Mouse (Mus musculus) CH12.LX (cell line): Measurements from ENCODE around the gene Coro7. TPM values are rescaled to one million over a fixed set of nuclear protein-coding genes. Genes with fewer than 3 reads are reported as not detected.

ENCODE experiments used
- DNase-seq: peaks from one replicate; pipeline ENCODE4 v3.0.0-alpha.2; 2013; ENCODE audit errors: extremely low read depth
- H3K27ac ChIP-seq: 2 replicates; pipeline ENCODE4 v1.5.1; 2012; ENCODE audit warnings: low read depth, mild to moderate bottlenecking, control low read depth, moderate library complexity; ENCODE audit not compliant: insufficient read depth
- H3K27me3 ChIP-seq: replicated peaks from 2 replicates; pipeline ENCODE3; 2012; ENCODE audit warnings: inconsistent platforms
- H3K36me3 ChIP-seq, 2 experiments: replicated peaks in 1 of 2; 2 replicates each; pipeline versions ENCODE3 to v1.6.1; 2012; ENCODE audit warnings: inconsistent platforms in 1 of 2, low read length in 1 of 2, mild to moderate bottlenecking in 1 of 2, mixed read lengths in 1 of 2, moderate library complexity in 1 of 2; ENCODE audit not compliant: control insufficient read depth in 1 of 2, insufficient read depth in 1 of 2
- H3K4me1 ChIP-seq, 2 experiments: 2 replicates each; pipeline ENCODE4 v1.6.1; 2012; ENCODE audit warnings: inconsistent platforms in 1 of 2, moderate library complexity in 1 of 2; ENCODE audit not compliant: insufficient read depth in 2 of 2, control insufficient read depth in 1 of 2
- H3K4me2 ChIP-seq: 2 replicates; pipeline ENCODE4 v1.6.1; 2012; ENCODE audit warnings: low read depth, mild to moderate bottlenecking, control low read depth; ENCODE audit not compliant: poor library complexity, insufficient read depth, severe bottlenecking
- H3K4me3 ChIP-seq, 3 experiments: fragments of 150-350 bp in 1 of 3; sonication (generic) in 1 of 3; replicated peaks in 1 of 3; 2 replicates each; pipeline versions ENCODE3 to v1.5.1; 2011 to 2012; ENCODE audit warnings: low read depth in 2 of 3, low read length in 2 of 3, mild to moderate bottlenecking in 2 of 3, moderate library complexity in 2 of 3, control low read depth in 1 of 3, improper control_type of control experiment in 1 of 3, inconsistent platforms in 1 of 3, mixed read lengths in 1 of 3; ENCODE audit not compliant: poor library complexity in 1 of 3
- H3K79me2 ChIP-seq: replicated peaks from 2 replicates; pipeline ENCODE4 v1.6.1; 2012; ENCODE audit warnings: mild to moderate bottlenecking, moderate library complexity; ENCODE audit not compliant: control insufficient read depth, poor library complexity, insufficient read depth, severe bottlenecking; ENCODE audit errors: extremely low read depth
- H3K9ac ChIP-seq: 2 replicates; pipeline ENCODE4 v1.6.1; 2012; ENCODE audit warnings: low read depth, mild to moderate bottlenecking, control low read depth, moderate library complexity; ENCODE audit not compliant: insufficient read depth
- H3K9me3 ChIP-seq: replicated peaks from 2 replicates; pipeline ENCODE3; 2012; ENCODE audit warnings: low read length, inconsistent platforms, mixed read lengths
- CHD1 ChIP-seq: IDR thresholded peaks from 2 replicates; pipeline ENCODE4 v1.6.1; 2012; ENCODE audit warnings: low read depth, low read length, improper control_type of control experiment, inconsistent platforms
- CHD2 ChIP-seq: IDR thresholded peaks from 2 replicates; pipeline ENCODE4 v1.6.1; 2011; ENCODE audit warnings: low read length, improper control_type of control experiment
- ELF1 ChIP-seq: IDR thresholded peaks from 2 replicates; pipeline ENCODE4 v1.6.1; 2014; ENCODE audit warnings: low read depth, mild to moderate bottlenecking, inconsistent platforms, low read length, improper control_type of control experiment
- EP300 ChIP-seq: IDR thresholded peaks from 2 replicates; pipeline ENCODE4 v1.6.1; 2011; ENCODE audit warnings: low read length, improper control_type of control experiment
- GABPA ChIP-seq: IDR thresholded peaks from 2 replicates; pipeline ENCODE4 v1.6.1; 2012; ENCODE audit warnings: low read depth, low read length, improper control_type of control experiment, inconsistent platforms; ENCODE audit not compliant: insufficient replicate concordance
- JUN ChIP-seq: IDR thresholded peaks from 2 replicates; pipeline ENCODE4 v1.6.1; 2011; ENCODE audit warnings: low read depth, mild to moderate bottlenecking, low read length, improper control_type of control experiment, moderate library complexity; ENCODE audit not compliant: insufficient read depth
- JUND ChIP-seq: conservative IDR thresholded peaks from 2 replicates; pipeline ENCODE4 v1.6.1; 2011; ENCODE audit warnings: low read depth, low read length, improper control_type of control experiment
- KAT2A ChIP-seq: IDR thresholded peaks from 2 replicates; pipeline ENCODE4 v1.6.1; 2012; ENCODE audit warnings: low read length, improper control_type of control experiment, inconsistent platforms; ENCODE audit not compliant: insufficient replicate concordance
- MAFK ChIP-seq: IDR thresholded peaks from 2 replicates; pipeline ENCODE4 v1.6.1; 2011; ENCODE audit warnings: low read length, improper control_type of control experiment; ENCODE audit not compliant: insufficient replicate concordance
- MAZ ChIP-seq: IDR thresholded peaks from 2 replicates; pipeline ENCODE4 v1.6.1; 2012; ENCODE audit warnings: low read depth, mild to moderate bottlenecking, inconsistent platforms, low read length, improper control_type of control experiment, moderate library complexity
- MXI1 ChIP-seq: IDR thresholded peaks from 2 replicates; pipeline ENCODE4 v1.6.1; 2011; ENCODE audit warnings: mild to moderate bottlenecking, low read depth, low read length, improper control_type of control experiment
- MYC ChIP-seq: IDR thresholded peaks from 2 replicates; pipeline ENCODE4 v1.6.1; 2011; ENCODE audit warnings: low read depth, mild to moderate bottlenecking, improper control_type of control experiment, low read length
- NELFE ChIP-seq: IDR thresholded peaks from 2 replicates; pipeline ENCODE4 v1.6.1; 2011; ENCODE audit warnings: low read depth, low read length, improper control_type of control experiment
- NRF1 ChIP-seq: IDR thresholded peaks from 2 replicates; pipeline ENCODE4 v1.6.1; 2014; ENCODE audit warnings: low read depth, mild to moderate bottlenecking, inconsistent platforms, low read length, improper control_type of control experiment, moderate library complexity
- PAX5 ChIP-seq: IDR thresholded peaks from 2 replicates; pipeline ENCODE4 v1.6.1; 2012; ENCODE audit warnings: low read length, inconsistent platforms, mixed read lengths
- POLR2A ChIP-seq: IDR thresholded peaks from 2 replicates; pipeline ENCODE4 v1.6.1; 2011; ENCODE audit warnings: low read depth, mild to moderate bottlenecking, improper control_type of control experiment, low read length
- RAD21 ChIP-seq: IDR thresholded peaks from 2 replicates; pipeline ENCODE4 v1.6.1; 2011; ENCODE audit warnings: low read depth, mild to moderate bottlenecking, low read length, improper control_type of control experiment, moderate library complexity
- SMC3 ChIP-seq: IDR thresholded peaks from 2 replicates; pipeline ENCODE4 v1.6.1; 2011; ENCODE audit warnings: low read depth, low read length, improper control_type of control experiment
- UBTF ChIP-seq: IDR thresholded peaks from 2 replicates; pipeline ENCODE4 v1.6.1; 2012; ENCODE audit warnings: low read depth, mild to moderate bottlenecking, inconsistent platforms, low read length, improper control_type of control experiment, moderate library complexity
- USF1 ChIP-seq: IDR thresholded peaks from 2 replicates; pipeline ENCODE4 v1.6.1; 2014; ENCODE audit warnings: low read depth, mild to moderate bottlenecking, inconsistent platforms, low read length, improper control_type of control experiment
- USF2 ChIP-seq: conservative IDR thresholded peaks from 2 replicates; pipeline ENCODE4 v1.6.1; 2011; ENCODE audit warnings: low read depth, low read length, improper control_type of control experiment
- ZMIZ1 ChIP-seq: IDR thresholded peaks from 2 replicates; pipeline ENCODE4 v1.6.1; 2012; ENCODE audit warnings: low read depth, mild to moderate bottlenecking, inconsistent platforms, low read length, improper control_type of control experiment
- dilution Hi-C: fragments of 300-500 bp; cut with MboI; formaldehyde crosslinking; loops from 2 replicates; pipeline ENCODE4 v1.14.3; 2020; ENCODE audit warnings: low sequenced_read_pairs; ENCODE audit not compliant: extremely low pct_unique_long_range_greater_than_20kb, extremely low pct_ligation_motif_present
- in situ Hi-C: fragments of 300-500 bp; cut with MboI; formaldehyde crosslinking; loops from 3 replicates; pipeline ENCODE4 v1.14.3; 2019; ENCODE audit warnings: low sequenced_read_pairs, low pct_ligation_motif_present, low pct_unique_long_range_greater_than_20kb, mixed read lengths
- polyA plus RNA-seq: library from polyadenylated mRNA; unstranded; fragments of >175 nt; gene quantifications from 2 replicates; pipeline ENCODE4 v1.2.1, GENCODE M21; 2012; ENCODE audit warnings: low read depth; ENCODE audit not compliant: insufficient read length
- total RNA-seq, 2 experiments: library from RNA; depleted of rRNA; stranded (reverse); fragments of 300-350 nt in 1 of 2; fragments of >200 nt in 1 of 2; gene quantifications; 2 replicates each; pipeline ENCODE4 v1.2.3; 2012 to 2014

Gene Coro7
- total and polyA plus RNA-seq, 3 experiments: 5.7 to 40.2 (median 20.0) TPM

- Histone ChIP-seq H3K9me3 (no peaks in the 10 kb centered on the region), H3K36me3 (peaks cover 60 to 92% of the 10 kb centered on the region in 2 experiments), H3K27ac (no peak overlapping the region), H3K27me3 (no peaks in the 10 kb centered on the region), H3K4me2 (no peak overlapping the region), H3K4me3 (no peak overlapping the region), H3K9ac (no peak overlapping the region), H3K4me1 (peaks cover 0 to 16% of the 10 kb centered on the region in 2 experiments; a peak in 2 of 4 replicates), H3K79me2 (no peaks in the 10 kb centered on the region)
- in situ Hi-C loops: loop anchor here (5.0 to 25.0 kb wide), 2 partner anchors 38 to 503 kb away; partner anchors contain the start of genes Ppl and Sec14l5
- TF ChIP-seq EP300 (no peak), JUN (no peak), MAFK (no peak), USF1 (no peak), USF2 (no peak), MXI1 (no peak), MYC (no peak), NRF1 (no peak), CHD2 (no peak)
- dilution Hi-C loops: no loop called here
- no peak for DNase-seq
Measured at GRCm38 (mm10) chr16:4634681-4635080, 44.9 kb downstream of the Coro7 start.

- H3K9me3 ChIP-seq: no peaks in the 10 kb centered on the region
- H3K27me3 ChIP-seq: no peaks in the 10 kb centered on the region
- no peaks in the 10 kb centered on the region for H3K79me2 ChIP-seq
- H3K4me1 ChIP-seq: peaks cover 0 to 7% of the 10 kb centered on the region in 2 experiments; a peak in 2 of 4 replicates
- peaks cover 68 to 97% of the 10 kb centered on the region in 2 experiments for H3K36me3 ChIP-seq
- TF ChIP-seq CHD2 (no peak), CHD1 (no peak), PAX5 (no peak), NRF1 (no peak), MAZ (no peak), MYC (no peak), RAD21 (no peak), ZMIZ1 (no peak), POLR2A (no peak), GABPA (no peak), UBTF (no peak), SMC3 (no peak), EP300 (no peak), KAT2A (no peak), NELFE (no peak), JUND (no peak), ELF1 (no peak)
- H3K27ac ChIP-seq: no peak overlapping the region
- no peak overlapping the region for H3K9ac ChIP-seq
- dilution Hi-C loops (no loop called here), in situ Hi-C loops (loop anchor here (5.0 to 25.0 kb wide), 2 partner anchors 39 to 504 kb away; partner anchors contain the start of genes Ppl and Sec14l5)
- no peak for DNase-seq
- no peak overlapping the region for H3K4me2 ChIP-seq
- H3K4me3 ChIP-seq: no peak overlapping the region
Measured at GRCm38 (mm10) chr16:4633661-4634060, 45.9 kb downstream of the Coro7 start.
